Mouse (Mus musculus) monocyte, adult 5-6 weeks (primary cell): ENCODE measurements at regions not wholly inside any gene's neighbourhood (a gene's known extent, or its start where the extent isn't known, plus 50 kb on each side); places are given as distances from the start of the nearest gene placed in this dataset.

Source experiments
- ATAC-seq: fragments of 153-309, 156-312 bp; replicated peaks from 2 replicates; pipeline ENCODE4 v1.8.0; 2017; ENCODE audit warnings: mild to moderate bottlenecking; ENCODE audit not compliant: low TSS enrichment, insufficient number of reproducible peaks, severe bottlenecking, poor library complexity, low FRiP score

- no peak for ATAC-seq
Measured at GRCm38 (mm10) chr5:75730698-75731097, 156.0 kb downstream of the Kit start.

DNA sequence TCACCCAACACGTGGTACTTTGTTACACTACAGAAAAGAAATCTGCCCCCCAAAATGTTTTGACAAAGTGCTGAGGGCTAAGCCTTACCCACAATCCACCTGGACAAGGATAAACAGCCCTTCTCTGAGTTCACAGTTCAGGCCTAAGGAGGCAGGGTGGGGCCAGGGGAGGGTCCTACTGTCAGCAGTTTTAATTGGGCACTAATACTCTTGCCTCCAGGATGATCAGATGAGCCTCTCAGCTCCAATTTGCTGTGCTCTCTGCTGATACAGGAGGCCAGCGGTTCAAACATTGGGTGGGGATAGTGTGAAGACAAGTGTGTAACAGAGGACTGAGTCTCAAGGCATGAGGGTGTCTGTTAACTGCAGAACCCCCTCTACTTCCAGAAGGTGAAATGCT, 146.6 kb downstream of the Kit start:
- no peak for ATAC-seq

- no peak for ATAC-seq
Measured at GRCm38 (mm10) chr5:75720091-75720940, 145.6 kb downstream of the Kit start.

DNA sequence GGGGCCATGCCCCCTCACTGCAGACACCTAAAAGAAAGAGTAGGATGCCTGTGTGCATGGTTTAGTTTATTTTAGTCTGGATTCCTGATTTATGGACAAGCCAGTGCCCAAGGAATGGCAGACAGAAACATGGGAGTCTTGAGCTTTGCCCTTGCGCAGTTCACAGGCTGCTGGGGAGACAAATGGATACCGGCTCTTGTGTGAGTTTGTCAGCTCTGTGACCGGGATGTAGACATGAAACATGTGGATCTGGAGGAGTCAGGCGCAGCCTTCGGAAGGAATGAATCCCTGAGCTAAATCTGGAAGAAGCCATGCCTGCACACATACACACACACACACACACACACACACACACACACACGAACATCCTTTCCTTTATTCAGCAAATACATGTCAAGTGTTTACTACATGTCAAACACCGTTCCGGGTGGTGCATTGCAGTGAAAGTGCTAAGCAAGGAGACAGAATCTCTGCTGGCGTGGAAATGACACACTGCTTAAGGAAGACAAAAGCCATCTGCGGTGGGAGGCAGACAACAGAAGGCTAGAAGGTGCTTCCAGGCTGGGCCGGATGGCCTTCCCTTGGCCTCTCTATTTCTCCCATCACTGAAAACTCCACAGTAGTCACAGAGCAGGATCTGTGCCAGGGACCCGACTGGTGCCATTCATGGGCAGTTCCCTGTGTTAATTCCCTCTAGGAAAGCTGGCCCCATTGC, 144.0 kb downstream of the Kit start:
- ATAC-seq = no peak
